Mouse (Mus musculus) midbrain, postnatal 0 days (tissue): ENCODE data around the gene Osbpl3. TPM values are rescaled to one million over a fixed set of nuclear protein-coding genes. Genes with fewer than 3 reads are reported as not detected.

ENCODE experiments used
- ATAC-seq: fragments of 200-750 bp; cut with Nextera tagmentation; 2 replicates; pipeline ENCODE4 v1.8.0; 2017; ENCODE audit warnings: moderate number of reproducible peaks, mild to moderate bottlenecking, moderate TSS enrichment, moderate library complexity; ENCODE audit not compliant: low FRiP score
- DNase-seq: peaks from one replicate; pipeline ENCODE4 v3.0.0-alpha.2; 2015; ENCODE audit warnings: low spot score
- H3K27ac ChIP-seq: fragments of 300-500 bp; sonication (generic); 2 replicates; pipeline ENCODE4 v1.5.1; 2014; ENCODE audit warnings: low read depth, mild to moderate bottlenecking, low read length, mixed read lengths
- H3K27me3 ChIP-seq: fragments of 300-500 bp; sonication (generic); 2 replicates; pipeline ENCODE4 v1.6.1; 2014; ENCODE audit warnings: low read length, control low read depth, mixed read lengths; ENCODE audit not compliant: insufficient read depth
- H3K36me3 ChIP-seq: fragments of 300-500 bp; sonication (generic); 2 replicates; pipeline ENCODE4 v1.6.1; 2014; ENCODE audit warnings: low read length, control low read depth, mixed read lengths; ENCODE audit not compliant: insufficient read depth
- H3K4me1 ChIP-seq: fragments of 300-500 bp; sonication (generic); 2 replicates; pipeline ENCODE4 v1.6.1; 2014; ENCODE audit warnings: mild to moderate bottlenecking, control low read depth, antibody characterized with exemption, low read length, mixed read lengths; ENCODE audit not compliant: insufficient read depth
- H3K4me2 ChIP-seq: fragments of 300-500 bp; sonication (generic); 2 replicates; pipeline ENCODE4 v1.6.1; 2014; ENCODE audit warnings: low read depth, mild to moderate bottlenecking, low read length, mixed read lengths; ENCODE audit not compliant: poor library complexity, severe bottlenecking
- H3K4me3 ChIP-seq: fragments of 300-500 bp; sonication (generic); 2 replicates; pipeline ENCODE4 v1.5.1; 2014; ENCODE audit warnings: low read depth, mild to moderate bottlenecking, low read length, moderate library complexity
- H3K9ac ChIP-seq: fragments of 300-500 bp; sonication (generic); replicated peaks from 2 replicates; pipeline ENCODE4 v1.6.1; 2014; ENCODE audit warnings: mild to moderate bottlenecking, low read length, moderate library complexity, mixed read lengths; ENCODE audit not compliant: poor library complexity, severe bottlenecking
- H3K9me3 ChIP-seq: fragments of 300-500 bp; sonication (generic); 2 replicates; pipeline ENCODE4 v1.6.1; 2016; ENCODE audit warnings: low read length, control low read depth
- CTCF ChIP-seq: IDR thresholded peaks from 2 replicates; pipeline ENCODE4 v1.5.1; 2016; ENCODE audit warnings: antibody characterized with exemption, mild to moderate bottlenecking
- WGBS: fragments of 180-500 bp; shearing (Covaris S2); extraction: QIAGEN DNeasy Blood & Tissue Kit; methylation state at CpG from one replicate; pipeline ENCODE4 v1.1.7; 2014; 5-methylcytosine and 5-hydroxymethylcytosine counted together
- polyA plus RNA-seq: library from polyadenylated mRNA; unstranded; fragments of >200 nt; fragmentation: Nextera tagmentation; extraction: Ambion mirVana; gene quantifications from 2 replicates; pipeline ENCODE4 v1.2.1, GENCODE M21; 2015
- total RNA-seq: library from RNA; depleted of rRNA; stranded (reverse); fragments of >200 nt; gene quantifications from 2 replicates; pipeline ENCODE4 v1.2.3, GENCODE M21; 2014

Osbpl3 gene
- total and polyA plus RNA-seq, 2 experiments from 2014 or later: 5.5 to 9.5 TPM

- ATAC-seq (no peak), DNase-seq (peak; percentile 79)
- Histone ChIP-seq H3K9me3 (no peaks in the 10 kb centered on the region), H3K4me3 (no peak overlapping the region), H3K9ac (no peak overlapping the region), H3K4me1 (0 out of 2 replicates have a peak, but pooled peaks cover 7% of the 10 kb centered on the region), H3K27me3 (no peaks in the 10 kb centered on the region), H3K27ac (no peak overlapping the region), H3K36me3 (no peaks in the 10 kb centered on the region), H3K4me2 (no peak overlapping the region)
- 26% methylated on average over 4 of the region's 4 CpGs for whole genome bisulfite sequencing
- no peak for TF ChIP-seq CTCF
Measured at GRCm38 (mm10) chr6:50412174-50412573, 43.8 kb downstream of the Osbpl3 start.

GRCm38 (mm10) chr6:50404698-50405097, 51.3 kb downstream of the Osbpl3 start:
- Histone ChIP-seq H3K27ac (no peak overlapping the region), H3K4me3 (no peak overlapping the region), H3K9ac (no peak overlapping the region), H3K4me2 (no peak overlapping the region), H3K36me3 (no peaks in the 10 kb centered on the region), H3K9me3 (no peaks in the 10 kb centered on the region), H3K4me1 (no peaks in the 10 kb centered on the region; the same call in 1 of the 2 replicates), H3K27me3 (no peaks in the 10 kb centered on the region)
- peak; percentile 9 for DNase-seq
- no peak for ATAC-seq
- TF ChIP-seq CTCF: no peak
- WGBS: 63% methylated on average over 11 of the region's 11 CpGs

GRCm38 (mm10) chr6:50403524-50403923, 52.5 kb downstream of the Osbpl3 start:
- no peak for TF ChIP-seq CTCF
- no peak for DNase-seq
- ATAC-seq: no peak
- Histone ChIP-seq H3K9ac (no peak overlapping the region), H3K4me1 (no peaks in the 10 kb centered on the region; the same call in 1 of the 2 replicates), H3K4me2 (no peak overlapping the region), H3K27ac (no peak overlapping the region), H3K4me3 (no peak overlapping the region), H3K36me3 (no peaks in the 10 kb centered on the region), H3K27me3 (no peaks in the 10 kb centered on the region), H3K9me3 (no peaks in the 10 kb centered on the region)
- 94% methylated on average over 4 of the region's 4 CpGs for WGBS

GRCm38 (mm10) chr6:50402872-50403271, 53.1 kb downstream of the Osbpl3 start:
- no peak for ATAC-seq
- DNase-seq: no peak
- Histone ChIP-seq H3K27ac (no peak overlapping the region), H3K4me2 (no peak overlapping the region), H3K4me1 (no peaks in the 10 kb centered on the region; the same call in 1 of the 2 replicates), H3K36me3 (no peaks in the 10 kb centered on the region), H3K9me3 (no peaks in the 10 kb centered on the region), H3K27me3 (no peaks in the 10 kb centered on the region), H3K9ac (no peak overlapping the region), H3K4me3 (no peak overlapping the region)
- WGBS: 87% methylated on average over 4 of the region's 4 CpGs
- TF ChIP-seq CTCF: no peak

- no peak overlapping the region for H3K9ac ChIP-seq
- H3K4me2 ChIP-seq: no peak overlapping the region
- no peak for DNase-seq
- H3K4me1 ChIP-seq: no peaks in the 10 kb centered on the region; the same call in 1 of the 2 replicates
- no peak overlapping the region for H3K4me3 ChIP-seq
- H3K36me3 ChIP-seq: no peaks in the 10 kb centered on the region
- H3K27ac ChIP-seq: no peak overlapping the region
- ATAC-seq: no peak
- H3K27me3 ChIP-seq: no peaks in the 10 kb centered on the region
- no peaks in the 10 kb centered on the region for H3K9me3 ChIP-seq
- no peak for TF ChIP-seq CTCF
- WGBS: 80% methylated on average over 6 of the region's 6 CpGs
Measured at GRCm38 (mm10) chr6:50400234-50400633, 55.8 kb downstream of the Osbpl3 start.

- Histone ChIP-seq H3K27ac (no peak overlapping the region), H3K36me3 (no peaks in the 10 kb centered on the region), H3K4me3 (no peak overlapping the region), H3K9ac (no peak overlapping the region), H3K27me3 (no peaks in the 10 kb centered on the region), H3K4me1 (no peaks in the 10 kb centered on the region; the same call in 1 of the 2 replicates), H3K9me3 (no peaks in the 10 kb centered on the region), H3K4me2 (no peak overlapping the region)
- ATAC-seq (no peak), DNase-seq (no peak)
- TF ChIP-seq CTCF: no peak
- WGBS: 62% methylated on average over 6 of the region's 7 CpGs
Measured at GRCm38 (mm10) chr6:50399427-50400195, 56.4 kb downstream of the Osbpl3 start.
